Mouse (Mus musculus): ENCODE measurements around the gene Pigf. TPM values are rescaled to one million over a fixed set of nuclear protein-coding genes. Genes with fewer than 3 reads are reported as not detected.

Pigf gene
- polyA plus RNA-seq (2015; fragmentation: Illumina TruSeq; extraction: RNeasy Lipid Tissue Mini Kit (QIAGEN cat#74804); ENCODE audit: insufficient read depth, low replicate concordance), result 25.2 TPM

GRCm38 (mm10) chr17:87025269-87025949 is at the start of gene Pigf, which contains the start of gene Cript:
TSS of gene Pigf (minus strand) at chr17:87025406.
TSS of gene Cript (plus strand) at chr17:87025550.

GRCm38 (mm10) chr17:86962894-86963585 is 62.2 kb downstream of the Pigf start, which contains the start of gene Rhoq:
TSS of gene Rhoq (plus strand) at chr17:86963082.

GRCm38 (mm10) chr17:86947840-86948796 is 77.1 kb downstream of the Pigf start, which contains the start of gene Atp6v1e2:
TSS of gene Atp6v1e2 (minus strand) at chr17:86947897.

Other genes with a start within 250 kb of the Pigf start
- not detected for gene Tmem247, start 108.1 kb downstream of the Pigf start, polyA plus RNA-seq (2015; fragmentation: Illumina TruSeq; extraction: RNeasy Lipid Tissue Mini Kit (QIAGEN cat#74804); ENCODE audit: insufficient read depth, low replicate concordance)
- not detected for gene Atp6v1e2, start 77.5 kb downstream of the Pigf start, polyA plus RNA-seq (2015; fragmentation: Illumina TruSeq; extraction: RNeasy Lipid Tissue Mini Kit (QIAGEN cat#74804); ENCODE audit: insufficient read depth, low replicate concordance)
- 62.7 TPM for gene Rhoq, start 62.3 kb downstream of the Pigf start, polyA plus RNA-seq (2015; fragmentation: Illumina TruSeq; extraction: RNeasy Lipid Tissue Mini Kit (QIAGEN cat#74804); ENCODE audit: insufficient read depth, low replicate concordance)
- 109 TPM for gene Cript, start 144 bp upstream of the Pigf start, polyA plus RNA-seq (2015; fragmentation: Illumina TruSeq; extraction: RNeasy Lipid Tissue Mini Kit (QIAGEN cat#74804); ENCODE audit: insufficient read depth, low replicate concordance)
- gene Socs5, start 82.3 kb upstream of the Pigf start, polyA plus RNA-seq (2015; fragmentation: Illumina TruSeq; extraction: RNeasy Lipid Tissue Mini Kit (QIAGEN cat#74804); ENCODE audit: insufficient read depth, low replicate concordance), result 26.1 TPM
- 71.1 TPM for gene Mcfd2, start 240.5 kb upstream of the Pigf start, polyA plus RNA-seq (2015; fragmentation: Illumina TruSeq; extraction: RNeasy Lipid Tissue Mini Kit (QIAGEN cat#74804); ENCODE audit: insufficient read depth, low replicate concordance)